Mouse (Mus musculus): ENCODE results near the gene Serpinb2.

Serpinb2 gene

DNA sequence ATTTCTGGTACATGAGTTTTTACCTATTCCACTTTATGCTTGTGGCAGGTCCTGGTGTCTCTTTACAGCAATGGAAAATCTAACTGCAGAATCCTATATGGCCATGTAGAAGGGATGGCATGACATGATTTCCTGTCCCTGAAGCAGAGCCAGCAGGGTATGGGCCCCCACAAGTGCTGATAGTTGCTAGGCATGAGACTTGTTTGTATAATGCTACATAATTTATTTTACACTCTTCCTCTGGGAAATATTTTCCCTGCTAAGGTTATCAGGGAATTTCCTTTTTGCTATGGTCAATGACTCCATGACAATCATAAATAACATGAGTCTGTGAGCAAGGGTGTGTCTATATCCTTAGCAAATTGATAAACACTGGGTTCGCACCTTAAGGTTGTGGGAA lies 66.3 kb downstream of the Serpinb2 start:
- DNase-seq (ENCODE audit: extremely low spot score, low read depth, low spot score): no peak

GRCm38 (mm10) chr1:107581220-107581619 lies 70.0 kb downstream of the Serpinb2 start:
- no peak for DNase-seq (ENCODE audit: extremely low spot score, low read depth, low spot score)

- DNase-seq (ENCODE audit: extremely low spot score, low read depth, low spot score): no peak
Observed at GRCm38 (mm10) chr1:107582900-107583299, 71.7 kb downstream of the Serpinb2 start.

- DNase-seq (ENCODE audit: extremely low spot score, low read depth, low spot score): no peak
Observed at GRCm38 (mm10) chr1:107583958-107584376, 72.7 kb downstream of the Serpinb2 start.

DNA sequence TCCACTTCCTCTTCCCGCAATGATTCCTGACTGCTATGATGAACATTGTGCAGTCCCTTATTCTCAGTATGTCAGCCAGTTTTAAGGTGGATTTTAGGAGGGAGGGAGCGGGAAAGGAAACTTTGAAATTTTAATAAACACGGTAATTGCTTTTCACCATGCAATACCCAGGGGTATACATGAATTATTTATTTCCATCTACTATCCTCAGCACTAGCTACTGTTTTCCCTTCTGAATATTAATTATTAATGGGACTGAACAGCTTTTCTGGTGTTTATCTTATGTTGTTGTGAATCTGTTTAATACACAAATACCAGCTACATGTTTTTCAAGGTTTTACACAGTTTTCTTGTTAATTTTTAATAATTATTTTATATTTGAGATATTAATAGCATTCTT lies 73.7 kb downstream of the Serpinb2 start:
- DNase-seq (ENCODE audit: extremely low spot score, low read depth, low spot score): no peak

Measured in hindlimb bud, embryonic 11.5 days (tissue).